Mouse (Mus musculus) cerebellum, postnatal 4 days (tissue): ENCODE measurements around the gene Robo2.

ENCODE experiments used
- DNase-seq, 2 experiments: peaks; one replicate each; pipeline ENCODE4 v3.0.0; 2022; ENCODE audit warnings: low spot score in 2 of 2, mixed read lengths in 1 of 2

Gene Robo2

GRCm38 (mm10) chr16:74411481-74412251, at the start of gene Robo2:
TSS of gene Robo2 (minus strand) at chr16:74411825.
- DNase-seq, result peak; percentile 36 to 63

- no peak for DNase-seq
Observed at GRCm38 (mm10) chr16:74458138-74458537, 46.5 kb upstream of the Robo2 start.

GRCm38 (mm10) chr16:74457736-74458135, 46.1 kb upstream of the Robo2 start:
- no peak for DNase-seq

GRCm38 (mm10) chr16:74456808-74457470, 45.3 kb upstream of the Robo2 start:
- DNase-seq, result no peak

GRCm38 (mm10) chr16:74455179-74455578, 43.6 kb upstream of the Robo2 start:
- DNase-seq, result no peak

- no peak for DNase-seq
Observed at GRCm38 (mm10) chr16:74448025-74448424, 36.4 kb upstream of the Robo2 start.

GRCm38 (mm10) chr16:74427071-74427470, 15.4 kb upstream of the Robo2 start:
- DNase-seq, result no peak

GRCm38 (mm10) chr16:74420324-74420723, 8.7 kb upstream of the Robo2 start:
- DNase-seq, result no peak

GRCm38 (mm10) chr16:74412471-74413291, 1.1 kb upstream of the Robo2 start:
- DNase-seq, result peak in 1 of 2 experiments; percentile 50

- DNase-seq, result peak in 1 of 2 experiments; percentile 9
Observed at GRCm38 (mm10) chr16:74411021-74411420, 604 bp downstream of the Robo2 start.

- DNase-seq, result peak in 1 of 2 experiments; percentile 53
Observed at GRCm38 (mm10) chr16:74410125-74410524, 1.5 kb downstream of the Robo2 start.

GRCm38 (mm10) chr16:74409548-74409947, 2.1 kb downstream of the Robo2 start:
- DNase-seq, result no peak

GRCm38 (mm10) chr16:74408566-74408965, 3.1 kb downstream of the Robo2 start:
- DNase-seq, result no peak

- no peak for DNase-seq
Observed at GRCm38 (mm10) chr16:74397291-74397690, 14.3 kb downstream of the Robo2 start.

GRCm38 (mm10) chr16:74395678-74396077, 15.9 kb downstream of the Robo2 start:
- DNase-seq, result no peak

GRCm38 (mm10) chr16:74379458-74379857, 32.2 kb downstream of the Robo2 start:
- DNase-seq, result no peak

- no peak for DNase-seq
Observed at GRCm38 (mm10) chr16:74375342-74375940, 36.2 kb downstream of the Robo2 start.

- DNase-seq, result no peak
Observed at GRCm38 (mm10) chr16:74374540-74374939, 37.1 kb downstream of the Robo2 start.

- no peak for DNase-seq
Observed at GRCm38 (mm10) chr16:74373407-74373806, 38.2 kb downstream of the Robo2 start.

GRCm38 (mm10) chr16:74372876-74373275, 38.7 kb downstream of the Robo2 start:
- no peak for DNase-seq

- DNase-seq, result no peak
Observed at GRCm38 (mm10) chr16:74348437-74348836, 63.2 kb downstream of the Robo2 start.
